Mouse (Mus musculus) heart, postnatal 25 days (tissue): Measurements from ENCODE around the gene Abca4. TPM values are rescaled to one million over a fixed set of nuclear protein-coding genes. Genes with fewer than 3 reads are reported as not detected.
"Not testable (repeated sequence)": the region's sequence is repeated elsewhere in the genome, so short reads cannot be mapped to it uniquely, and the experiment has no call there.

Source experiments
- DNase-seq: peaks from one replicate; pipeline ENCODE4 v3.0.0; 2022; ENCODE audit warnings: low spot score
- intact Hi-C: fragments of 180-260 bp; cut with DNase I; formaldehyde crosslinking; loops from one replicate; pipeline ENCODE4 v1.15.1; 2025
- total RNA-seq, 2 experiments: library from RNA; stranded (reverse); gene quantifications; 2 replicates each; pipeline ENCODE4 v1.2.3; 2021

Abca4 gene
- total RNA-seq, 2 experiments from 2014 or later: 2.3 TPM

- intact Hi-C loops: no loop called here
- no peak for DNase-seq
Measured at GRCm38 (mm10) chr3:122205753-122206152, 161.5 kb downstream of the Abca4 start.

DNA sequence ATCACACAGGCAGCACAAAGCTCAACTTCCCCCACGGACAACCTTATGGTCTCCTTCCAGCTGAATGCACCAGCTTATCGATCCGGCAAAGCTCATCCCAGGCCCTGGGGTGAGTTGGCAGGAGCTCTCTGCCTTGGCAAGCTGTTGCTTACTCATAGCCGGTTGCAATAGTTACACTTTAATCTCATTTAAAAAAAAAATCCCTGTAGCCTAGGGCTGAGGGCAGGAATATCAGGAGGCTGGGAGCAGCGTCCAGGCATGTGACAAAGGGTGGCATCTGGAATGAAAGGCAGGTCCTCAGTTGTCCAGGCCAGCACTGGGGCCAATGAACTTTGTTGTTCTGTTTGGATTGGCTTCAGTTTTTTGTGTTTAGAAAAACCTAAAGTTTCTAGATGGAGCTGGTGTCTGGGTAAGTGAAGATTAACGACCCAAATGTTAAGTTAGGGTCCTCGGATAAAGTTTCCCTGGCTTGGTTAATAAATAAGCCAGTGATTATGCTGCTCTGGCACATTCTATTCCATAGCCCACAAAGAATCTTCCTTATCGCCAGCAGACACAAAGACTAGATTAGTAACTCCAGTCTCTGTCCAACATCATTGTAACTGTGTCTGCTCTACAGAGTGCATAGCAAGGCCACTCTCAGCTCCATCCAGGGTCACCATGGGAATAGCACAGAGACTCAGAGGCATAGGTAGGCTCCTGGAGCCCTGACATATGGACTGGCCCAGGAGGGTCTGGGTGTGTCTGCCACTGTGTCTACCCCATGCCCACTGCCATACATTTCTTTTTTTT is 162.2 kb downstream of the Abca4 start:
- DNase-seq: no peak
- intact Hi-C loops: no loop called here

DNA sequence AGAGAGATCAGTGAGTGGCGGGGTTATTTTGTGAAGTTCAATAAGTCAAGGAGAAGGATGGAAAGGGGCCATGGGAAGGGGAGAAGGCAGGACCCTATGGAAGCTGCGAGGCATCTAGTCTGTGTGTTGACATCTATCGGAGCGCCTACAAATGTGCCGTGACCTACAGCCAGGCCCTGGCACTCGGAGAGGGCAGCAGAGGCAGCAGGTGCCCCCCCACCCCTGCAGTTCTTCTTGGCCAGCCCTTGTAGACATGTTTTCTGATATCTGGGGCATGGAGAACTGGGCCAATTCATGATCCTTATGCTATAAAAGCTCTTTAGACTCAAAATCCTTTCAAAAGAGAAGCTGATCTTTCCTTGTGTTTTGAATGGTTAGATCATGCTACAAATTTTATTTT is 163.5 kb downstream of the Abca4 start:
- intact Hi-C loops: no loop called here
- DNase-seq: no peak

GRCm38 (mm10) chr3:122208296-122209225 is 164.3 kb downstream of the Abca4 start:
- intact Hi-C loops: no loop called here
- DNase-seq: no peak

GRCm38 (mm10) chr3:122209511-122209910 is 165.3 kb downstream of the Abca4 start:
- intact Hi-C loops: no loop called here
- DNase-seq: no peak

- DNase-seq: no peak
- intact Hi-C loops: no loop called here
Measured at GRCm38 (mm10) chr3:122210434-122210833, 166.2 kb downstream of the Abca4 start.

DNA sequence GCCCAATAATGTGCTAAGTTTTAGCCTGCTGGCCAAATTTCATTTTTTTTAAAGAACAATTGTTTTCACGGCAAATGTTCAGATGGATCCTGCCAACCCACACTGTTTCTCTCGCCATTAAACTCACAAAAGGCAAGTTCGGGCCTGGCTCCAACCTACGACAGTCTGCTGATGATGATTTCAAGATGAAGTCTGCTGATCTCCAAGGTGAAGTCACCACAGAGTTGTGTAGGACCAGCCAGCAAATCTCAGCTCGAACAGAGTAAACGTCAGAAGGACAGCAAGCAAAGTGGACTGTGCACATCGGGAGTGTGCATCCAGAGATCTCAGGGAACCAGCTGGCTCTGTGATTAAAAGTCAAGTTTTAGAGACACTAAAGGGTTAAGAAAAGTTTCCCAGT is 166.6 kb downstream of the Abca4 start:
- intact Hi-C loops: no loop called here
- no peak for DNase-seq

DNA sequence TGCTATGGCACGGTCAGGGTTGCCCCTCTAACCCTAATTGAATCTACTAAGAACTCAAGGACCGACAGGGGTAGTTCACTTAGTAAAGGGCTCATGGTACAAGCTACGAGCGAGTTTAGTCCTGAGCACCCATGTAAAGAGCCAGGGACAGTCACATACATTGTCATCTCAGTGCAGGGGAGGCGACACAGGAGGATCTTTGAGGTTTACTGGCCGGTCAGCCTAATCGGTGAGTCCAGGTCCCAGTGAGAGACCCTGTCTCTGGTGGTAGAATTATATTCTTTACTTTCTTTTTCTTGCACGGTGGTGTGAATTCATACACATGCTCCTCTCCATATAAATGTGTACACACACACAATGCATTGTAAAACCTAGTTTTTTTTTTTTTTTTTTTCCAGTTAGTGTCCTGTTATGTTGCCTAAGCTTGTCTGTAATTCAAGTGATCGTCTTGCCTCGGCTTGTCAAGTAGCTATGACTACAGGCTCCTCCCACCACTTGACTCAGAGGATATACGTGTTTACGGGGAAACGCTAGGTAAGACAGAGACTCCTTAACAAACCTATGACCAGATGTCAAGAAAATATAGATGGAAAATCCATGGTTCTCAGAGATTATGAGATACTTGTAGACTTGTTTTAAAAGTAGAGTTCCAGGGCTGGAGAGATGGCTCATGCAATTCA is 167.3 kb downstream of the Abca4 start:
- no peak for DNase-seq
- intact Hi-C loops: no loop called here

- no peak for DNase-seq
- intact Hi-C loops: no loop called here
Measured at GRCm38 (mm10) chr3:122221240-122222036, 177.2 kb downstream of the Abca4 start.

DNA sequence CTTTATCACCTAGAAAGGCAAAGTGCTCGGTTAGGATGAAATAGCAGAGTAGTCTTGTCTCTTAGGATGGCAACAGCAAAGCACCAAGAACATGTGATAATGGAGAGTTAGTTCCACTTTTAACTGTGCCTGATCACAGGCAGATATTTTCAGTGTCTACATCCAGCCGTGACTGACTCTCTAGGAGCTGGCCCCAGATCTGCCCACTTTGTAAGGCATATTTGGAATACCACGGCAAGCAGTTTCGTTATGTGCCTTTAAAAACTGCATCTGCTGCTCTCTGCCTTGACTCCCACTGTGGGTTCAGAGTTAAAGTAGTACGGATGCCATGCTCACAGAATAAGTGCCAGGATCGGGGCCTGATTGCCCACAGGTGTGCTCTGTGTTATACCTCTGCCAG is 182.7 kb downstream of the Abca4 start:
- DNase-seq, intact Hi-C loops: not testable (repeated sequence)

Other genes starting within 250 kb of the Abca4 start
- gene Abcd3, start 229.1 kb upstream of the Abca4 start, total RNA-seq: 10 to 100 TPM; 87.4 to 92.2 TPM
- 10 to 100 TPM; 50.0 to 53.1 TPM for gene Arhgap29, start 91.9 kb upstream of the Abca4 start, total RNA-seq
- 10 to 100 TPM; 47.0 to 51.4 TPM for gene Gclm, start 201.1 kb downstream of the Abca4 start, total RNA-seq
- gene Dnttip2, start 229.9 kb downstream of the Abca4 start, total RNA-seq: 10 to 100 TPM; 23.8 to 26.0 TPM
- gene Bcar3, start 249.7 kb downstream of the Abca4 start, total RNA-seq: 1 to 10 TPM; 6.4 to 7.2 TPM